Mouse (Mus musculus) intestine, postnatal 0 days (tissue): ENCODE measurements around the gene Nos1ap. TPM values are rescaled to one million over a fixed set of nuclear protein-coding genes. Genes with fewer than 3 reads are reported as not detected.

Experiments used
- ATAC-seq: fragments of 200-750 bp; cut with Nextera tagmentation; 2 replicates; pipeline ENCODE4 v1.8.0; 2017; ENCODE audit warnings: mild to moderate bottlenecking, moderate TSS enrichment, moderate library complexity
- H3K27ac ChIP-seq: fragments of 300-500 bp; sonication (generic); 2 replicates; pipeline ENCODE4 v1.5.1; 2014; ENCODE audit warnings: mild to moderate bottlenecking, low read depth, low read length, moderate library complexity
- H3K27me3 ChIP-seq: fragments of 300-500 bp; sonication (generic); replicated peaks from 2 replicates; pipeline ENCODE4 v1.6.1; 2014; ENCODE audit warnings: low read length, mixed read lengths; ENCODE audit not compliant: control insufficient read depth, insufficient read depth
- H3K36me3 ChIP-seq: fragments of 300-500 bp; sonication (generic); 2 replicates; pipeline ENCODE4 v1.6.1; 2014; ENCODE audit warnings: mild to moderate bottlenecking, moderate library complexity; ENCODE audit not compliant: control insufficient read depth, insufficient read depth
- H3K4me1 ChIP-seq: fragments of 300-500 bp; sonication (generic); replicated peaks from 2 replicates; pipeline ENCODE4 v1.6.1; 2014; ENCODE audit warnings: antibody characterized with exemption, low read length, mixed read lengths; ENCODE audit not compliant: control insufficient read depth, insufficient read depth
- H3K4me2 ChIP-seq: fragments of 300-500 bp; sonication (generic); replicated peaks from 2 replicates; pipeline ENCODE4 v1.6.1; 2014; ENCODE audit warnings: low read depth, mild to moderate bottlenecking, moderate library complexity
- H3K4me3 ChIP-seq: fragments of 300-500 bp; sonication (generic); 2 replicates; pipeline ENCODE4 v1.5.1; 2014; ENCODE audit warnings: low read depth, low read length
- H3K9ac ChIP-seq: fragments of 300-500 bp; sonication (generic); 2 replicates; pipeline ENCODE4 v1.6.1; 2014; ENCODE audit warnings: mild to moderate bottlenecking, low read depth, low read length
- H3K9me3 ChIP-seq: fragments of 300-500 bp; sonication (generic); 2 replicates; pipeline ENCODE4 v1.6.1; 2016; ENCODE audit warnings: mixed run types; ENCODE audit not compliant: control insufficient read depth
- CTCF ChIP-seq: sonication (generic); IDR thresholded peaks from 2 replicates; pipeline ENCODE4 v1.5.1; 2016; ENCODE audit warnings: low read depth, mild to moderate bottlenecking, control low read depth, antibody characterized with exemption, moderate library complexity
- WGBS: fragments of 180-500 bp; shearing (Covaris S2); extraction: QIAGEN DNeasy Blood & Tissue Kit; methylation state at CpG from one replicate; pipeline ENCODE4 v1.1.7; 2014; 5-methylcytosine and 5-hydroxymethylcytosine counted together
- polyA plus RNA-seq: library from polyadenylated mRNA; unstranded; fragments of >200 nt; fragmentation: Nextera tagmentation; extraction: Ambion mirVana; gene quantifications from 2 replicates; pipeline ENCODE4 v1.2.1, GENCODE M21; 2015

The Nos1ap gene
- polyA plus RNA-seq, 1 experiment from 2014 or later = 3.8 TPM

DNA sequence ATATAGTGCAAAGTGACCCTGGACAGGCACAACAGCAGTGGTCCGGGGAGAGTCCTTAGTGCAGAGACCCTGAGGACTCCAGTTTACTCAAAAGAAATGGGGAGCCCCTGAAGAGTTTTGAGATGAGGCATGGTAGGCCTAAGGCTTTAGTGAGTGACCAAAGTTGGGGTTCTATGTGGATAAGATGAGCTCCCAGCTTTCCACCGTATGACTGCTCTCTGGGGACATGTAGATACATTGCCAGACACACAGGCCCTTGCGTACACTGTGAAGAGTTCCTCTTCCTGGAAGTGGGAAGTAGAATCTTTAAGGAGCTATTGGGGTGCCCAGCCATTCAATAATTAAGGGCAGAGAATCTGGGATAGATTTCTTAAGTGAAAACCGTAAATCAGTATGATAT is 90.2 kb downstream of the Nos1ap start:
- no peak for TF ChIP-seq CTCF
- no peak for ATAC-seq
- no peaks in the 10 kb centered on the region for H3K9me3 ChIP-seq
- no peak overlapping the region for H3K4me2 ChIP-seq
- no peak overlapping the region for H3K4me3 ChIP-seq
- H3K27ac ChIP-seq = no peak overlapping the region
- 71% methylated on average over 4 of the region's 4 CpGs for WGBS
- H3K27me3 ChIP-seq = no peaks in the 10 kb centered on the region
- H3K4me1 ChIP-seq = no peaks in the 10 kb centered on the region
- no peak overlapping the region for H3K9ac ChIP-seq
- H3K36me3 ChIP-seq = no peaks in the 10 kb centered on the region

DNA sequence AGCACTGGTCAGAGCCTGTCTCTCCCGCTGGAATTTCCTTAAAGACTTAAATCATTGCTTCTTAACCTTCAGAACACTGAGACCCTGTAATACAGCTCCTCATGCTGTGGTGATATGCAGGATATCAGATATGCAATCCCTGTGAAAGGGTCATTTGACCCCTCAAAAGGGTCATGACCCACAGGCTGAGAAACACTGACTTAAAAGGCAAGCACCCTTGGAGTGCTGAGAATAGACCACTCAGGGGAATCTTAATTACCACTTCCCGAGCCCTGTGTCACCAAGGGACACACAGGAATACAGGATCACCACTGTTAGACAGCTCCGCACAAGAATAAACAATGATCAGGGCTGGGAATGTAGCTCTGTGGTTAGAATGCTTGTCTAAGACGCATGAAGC is 91.0 kb downstream of the Nos1ap start:
- H3K9ac ChIP-seq = no peak overlapping the region
- H3K36me3 ChIP-seq = no peaks in the 10 kb centered on the region
- H3K27ac ChIP-seq = no peak overlapping the region
- no peak overlapping the region for H3K4me3 ChIP-seq
- no peaks in the 10 kb centered on the region for H3K27me3 ChIP-seq
- no peak for ATAC-seq
- H3K4me2 ChIP-seq = no peak overlapping the region
- H3K4me1 ChIP-seq = no peaks in the 10 kb centered on the region
- 72% methylated on average over 4 of the region's 4 CpGs for WGBS
- TF ChIP-seq CTCF = no peak
- H3K9me3 ChIP-seq = no peaks in the 10 kb centered on the region

DNA sequence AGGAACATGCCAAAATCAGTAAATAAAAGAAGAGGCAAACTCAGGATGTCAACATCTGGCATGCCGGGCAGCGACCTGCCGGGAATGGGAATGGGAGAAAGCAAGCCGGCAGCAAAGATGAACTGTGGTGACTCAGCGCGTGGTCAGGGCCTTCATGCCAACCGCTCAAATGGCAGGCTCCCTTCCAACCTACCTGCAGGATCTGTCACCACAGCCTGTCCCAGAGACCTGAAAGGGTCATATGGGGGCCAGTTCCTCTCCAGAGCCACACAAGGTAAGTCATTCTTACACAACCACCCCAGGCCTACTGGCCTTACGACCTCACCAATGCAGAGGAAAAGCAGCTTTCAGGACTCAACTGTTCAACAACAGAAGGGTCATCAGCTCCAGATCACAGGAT is 93.4 kb downstream of the Nos1ap start:
- no peak for TF ChIP-seq CTCF
- Histone ChIP-seq H3K4me1 (no peaks in the 10 kb centered on the region), H3K4me3 (no peak overlapping the region), H3K9me3 (no peaks in the 10 kb centered on the region), H3K9ac (no peak overlapping the region), H3K27me3 (no peaks in the 10 kb centered on the region), H3K27ac (no peak overlapping the region), H3K4me2 (no peak overlapping the region), H3K36me3 (no peaks in the 10 kb centered on the region)
- no peak for ATAC-seq
- 81% methylated on average over 8 of the region's 8 CpGs for WGBS

DNA sequence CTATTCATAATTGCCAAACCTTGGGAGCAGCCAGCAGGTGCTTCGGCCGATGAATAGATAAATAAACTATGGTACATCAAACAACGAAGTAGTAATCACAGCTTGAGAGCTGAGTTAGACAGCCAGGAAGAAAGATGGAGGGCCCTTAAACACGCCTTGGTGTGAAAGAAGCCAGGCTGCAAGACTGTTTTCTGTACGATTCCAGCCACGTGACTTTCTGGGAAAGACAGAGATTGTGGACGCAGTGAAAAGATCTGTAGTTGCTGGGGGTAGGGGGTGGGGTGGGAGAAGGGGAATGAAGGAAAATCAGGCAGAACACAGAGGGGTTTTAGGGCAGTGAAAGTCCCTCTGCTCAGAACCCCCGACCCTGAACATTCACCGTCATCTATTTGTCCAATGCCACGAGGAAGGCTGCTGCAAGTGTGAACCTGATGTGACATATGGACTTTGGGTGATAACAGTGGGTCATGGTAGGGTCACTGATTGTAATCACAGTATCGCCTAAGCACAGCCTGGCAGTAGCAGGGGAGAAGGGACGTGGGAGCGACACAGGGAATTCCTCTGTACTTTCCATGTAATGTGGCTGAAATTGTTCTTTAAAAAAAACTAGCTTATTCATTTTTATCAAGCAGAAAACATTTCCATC is 94.0 kb downstream of the Nos1ap start:
- TF ChIP-seq CTCF = no peak
- Histone ChIP-seq H3K4me1 (no peaks in the 10 kb centered on the region), H3K9ac (no peak overlapping the region), H3K27me3 (no peaks in the 10 kb centered on the region), H3K9me3 (no peaks in the 10 kb centered on the region), H3K36me3 (no peaks in the 10 kb centered on the region), H3K27ac (no peak overlapping the region), H3K4me3 (no peak overlapping the region), H3K4me2 (peak overlapping the region; percentile 40)
- WGBS = 22% methylated on average over 13 of the region's 13 CpGs
- peak; percentile 71 for ATAC-seq

DNA sequence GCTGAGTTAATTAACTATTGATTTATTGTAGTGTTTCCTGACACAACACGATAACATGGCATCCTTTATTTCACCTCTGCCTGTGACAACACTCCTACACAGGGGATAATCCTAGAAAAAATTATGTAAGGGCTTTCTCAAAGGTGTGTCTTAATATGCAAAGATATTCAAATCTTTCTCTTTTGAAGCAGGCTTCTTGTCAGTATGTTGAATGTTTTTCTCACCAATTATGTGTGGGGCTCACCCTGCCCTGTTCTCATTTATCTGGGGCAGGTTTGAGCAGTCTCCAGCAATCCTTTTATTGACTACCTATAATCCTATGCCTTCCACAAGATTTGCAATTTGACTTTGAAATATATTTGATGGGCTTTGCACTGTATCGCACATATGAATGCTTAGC is 97.1 kb downstream of the Nos1ap start:
- Histone ChIP-seq H3K4me3 (no peak overlapping the region), H3K9ac (no peak overlapping the region), H3K36me3 (no peaks in the 10 kb centered on the region), H3K9me3 (no peaks in the 10 kb centered on the region), H3K4me2 (no peak overlapping the region), H3K27me3 (no peaks in the 10 kb centered on the region), H3K4me1 (no peaks in the 10 kb centered on the region), H3K27ac (no peak overlapping the region)
- TF ChIP-seq CTCF = no peak
- no peak for ATAC-seq
- WGBS = 71% methylated on average over 2 of the region's 2 CpGs

DNA sequence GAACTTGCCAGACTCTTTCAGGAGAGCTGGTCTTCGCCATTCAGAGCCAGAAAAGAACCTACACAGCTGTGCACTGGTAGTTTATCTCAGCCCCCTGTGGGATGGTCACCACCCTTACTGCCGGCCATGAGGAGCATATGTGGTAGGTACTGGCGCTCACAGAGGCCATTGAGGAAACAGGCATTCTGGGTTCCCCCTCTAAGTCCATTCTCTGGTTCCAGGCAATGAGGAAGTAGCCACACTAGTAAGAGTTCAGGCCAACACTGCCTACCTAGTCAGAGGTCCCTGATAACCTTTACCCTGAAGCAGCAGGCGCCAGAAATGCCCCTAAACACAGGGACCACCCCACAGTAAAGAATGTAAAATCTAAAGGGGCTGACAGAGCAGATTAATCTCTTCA is 97.6 kb downstream of the Nos1ap start:
- WGBS = 69% methylated on average over 4 of the region's 4 CpGs
- no peak for ATAC-seq
- no peak for TF ChIP-seq CTCF

DNA sequence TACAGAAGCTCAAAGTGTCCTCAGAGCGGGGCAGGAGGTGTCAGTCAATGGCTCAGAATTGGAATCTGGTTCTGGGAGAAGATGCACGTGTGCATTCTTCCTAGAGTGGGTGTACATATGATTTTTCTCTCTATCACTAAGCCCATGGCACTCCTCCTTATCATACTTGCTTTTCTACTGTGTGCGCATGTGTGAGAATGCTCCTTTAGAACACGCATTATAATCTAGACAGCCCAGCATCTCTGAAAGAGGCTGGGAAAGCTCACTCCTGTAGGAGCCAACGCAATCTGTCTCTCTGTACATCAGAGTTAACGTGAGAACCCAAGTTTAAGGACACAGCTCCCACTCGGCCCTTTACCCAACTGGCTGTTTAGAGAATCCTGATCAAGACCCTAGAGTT is 99.7 kb downstream of the Nos1ap start:
- WGBS = 93% methylated on average over 7 of the region's 7 CpGs
- no peaks in the 10 kb centered on the region for H3K4me1 ChIP-seq
- H3K9me3 ChIP-seq = no peaks in the 10 kb centered on the region
- H3K4me2 ChIP-seq = no peak overlapping the region
- H3K27me3 ChIP-seq = no peaks in the 10 kb centered on the region
- no peaks in the 10 kb centered on the region for H3K36me3 ChIP-seq
- no peak overlapping the region for H3K9ac ChIP-seq
- no peak overlapping the region for H3K27ac ChIP-seq
- no peak for ATAC-seq
- no peak overlapping the region for H3K4me3 ChIP-seq
- TF ChIP-seq CTCF = no peak

More for the DNA sequence above, 97.6 kb downstream of the Nos1ap start:
- no peak overlapping the region for H3K27ac ChIP-seq
- no peaks in the 10 kb centered on the region for H3K4me1 ChIP-seq
- H3K9me3 ChIP-seq = no peaks in the 10 kb centered on the region
- H3K9ac ChIP-seq = no peak overlapping the region
- no peaks in the 10 kb centered on the region for H3K36me3 ChIP-seq
- no peaks in the 10 kb centered on the region for H3K27me3 ChIP-seq
- no peak overlapping the region for H3K4me3 ChIP-seq
- no peak overlapping the region for H3K4me2 ChIP-seq
